Mouse (Mus musculus) ES-E14 (cell line): ENCODE data around the gene Traf4.
"Not testable (repeated sequence)": the region's sequence is repeated elsewhere in the genome, so short reads cannot be mapped to it uniquely, and the experiment has no call there.

Experiments
- CHD2 ChIP-seq: IDR thresholded peaks from 2 replicates; pipeline ENCODE4 v1.6.1; 2014; ENCODE audit warnings: mild to moderate bottlenecking, low read depth, low read length, inconsistent platforms
- HCFC1 ChIP-seq: IDR thresholded peaks from 2 replicates; pipeline ENCODE4 v1.6.1; 2012; ENCODE audit warnings: low read length, inconsistent platforms, borderline replicate concordance; ENCODE audit not compliant: insufficient read depth
- MAFK ChIP-seq: IDR thresholded peaks from 2 replicates; pipeline ENCODE4 v1.6.1; 2014; ENCODE audit warnings: mild to moderate bottlenecking, low read depth, low read length, inconsistent platforms; ENCODE audit not compliant: insufficient read depth
- ZNF384 ChIP-seq: IDR thresholded peaks from 2 replicates; pipeline ENCODE4 v1.6.1; 2012; ENCODE audit warnings: low read depth, low read length, inconsistent platforms

- TF ChIP-seq ZNF384, CHD2, HCFC1, MAFK: not testable (repeated sequence)
Observed at GRCm38 (mm10) chr11:78184702-78185101, 19.3 kb upstream of the Traf4 start.
